Mouse (Mus musculus) heart, adult 18-20 months (tissue): ENCODE results near the gene Fam83f. TPM values are rescaled to one million over a fixed set of nuclear protein-coding genes. Genes with fewer than 3 reads are reported as not detected.

Source experiments
- DNase-seq, 2 experiments: peaks; one replicate each; pipeline ENCODE4 v3.0.0; 2021 to 2022; ENCODE audit warnings: mixed read lengths in 1 of 2
- total RNA-seq, 2 experiments: library from RNA; stranded (reverse); gene quantifications; 2 replicates each; pipeline ENCODE4 v1.2.3; 2021

The Fam83f gene
- total RNA-seq, 2 experiments from 2014 or later, result 0.18 TPM; not detected in 1

DNA sequence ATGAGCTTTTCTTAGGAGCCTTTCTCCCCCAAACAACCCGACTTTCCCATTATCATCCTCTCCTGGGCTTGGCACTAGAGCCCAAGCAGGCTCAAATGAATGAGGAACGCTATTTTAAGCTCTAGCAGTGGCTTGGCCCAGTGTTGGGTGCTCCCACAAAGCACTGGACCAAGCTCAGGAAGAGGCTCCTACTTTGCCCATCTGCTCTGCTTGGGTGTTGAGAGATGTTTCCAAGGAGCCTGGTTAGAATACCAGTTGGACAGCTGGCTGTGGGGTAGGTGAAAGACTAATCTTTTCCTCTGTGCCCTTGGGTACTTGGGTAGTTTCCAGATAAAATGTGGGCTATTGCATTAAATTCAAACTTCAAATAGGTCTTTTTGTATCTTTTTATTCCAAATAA, 1.2 kb downstream of the Fam83f start:
- DNase-seq, result no peak

- no peak for DNase-seq
These were observed 1.9 kb downstream of the Fam83f start for GRCm38 (mm10) chr15:80673337-80674095.

- no peak for DNase-seq
These were observed 3.1 kb downstream of the Fam83f start for GRCm38 (mm10) chr15:80674700-80675099.

DNA sequence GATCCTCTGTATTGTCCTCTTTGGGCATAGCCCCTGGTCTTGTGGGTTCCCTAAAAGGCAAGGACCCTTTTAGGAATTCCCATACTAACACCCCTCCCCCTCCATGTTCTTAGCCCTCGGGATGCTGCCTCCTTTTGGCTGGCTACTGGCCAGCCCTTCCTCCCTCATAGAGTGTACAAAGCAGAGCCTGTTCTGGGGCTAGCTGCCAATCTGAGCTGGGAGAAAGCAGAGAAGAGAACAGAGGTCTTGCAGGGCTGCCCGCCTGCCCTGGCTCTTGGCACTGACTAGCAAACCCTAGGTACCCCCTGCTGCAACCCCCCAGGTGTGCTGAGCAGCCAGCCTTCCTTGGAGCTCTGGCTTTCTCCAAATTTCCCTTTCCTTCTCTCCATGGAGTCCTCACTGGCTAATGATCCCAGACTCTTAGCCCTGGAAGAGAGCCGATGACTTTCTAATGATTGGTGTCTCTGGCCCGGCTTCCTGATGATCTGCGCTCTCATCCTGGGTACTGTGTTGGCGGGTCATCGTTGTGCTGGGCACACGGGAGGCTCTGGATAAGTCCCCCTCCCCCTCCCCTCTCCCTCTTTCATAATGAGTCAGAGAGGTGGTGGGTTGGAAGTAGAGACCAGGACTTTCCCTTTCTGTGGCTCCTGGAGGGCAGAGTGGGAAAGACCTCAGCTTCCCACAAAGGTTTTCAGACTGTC, 8.0 kb downstream of the Fam83f start:
- peak; percentile 12 to 27 for DNase-seq

GRCm38 (mm10) chr15:80680347-80681030, 8.8 kb downstream of the Fam83f start:
- no peak for DNase-seq

DNA sequence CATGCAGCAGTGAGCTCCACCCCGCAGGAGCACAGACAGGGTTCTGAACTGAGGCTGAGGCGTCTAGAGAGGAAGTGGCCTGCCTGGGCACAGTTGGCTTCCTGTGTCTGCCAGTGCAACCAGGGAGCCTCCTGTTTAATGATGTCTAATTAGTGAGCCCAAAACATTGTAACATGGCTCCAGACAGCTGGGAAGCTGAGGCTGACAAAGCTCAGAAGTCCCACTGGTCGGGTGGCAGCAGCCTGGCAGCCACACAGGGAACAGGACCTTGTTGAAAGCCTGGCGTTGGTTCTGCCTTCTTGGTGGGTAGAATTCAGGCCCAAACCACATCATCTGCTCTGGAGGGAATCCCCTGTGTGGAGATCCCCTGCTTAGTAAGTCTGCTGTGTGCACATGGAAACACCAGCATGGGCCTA, 9.8 kb downstream of the Fam83f start:
- peak in 1 of 2 experiments; percentile 12 for DNase-seq

DNA sequence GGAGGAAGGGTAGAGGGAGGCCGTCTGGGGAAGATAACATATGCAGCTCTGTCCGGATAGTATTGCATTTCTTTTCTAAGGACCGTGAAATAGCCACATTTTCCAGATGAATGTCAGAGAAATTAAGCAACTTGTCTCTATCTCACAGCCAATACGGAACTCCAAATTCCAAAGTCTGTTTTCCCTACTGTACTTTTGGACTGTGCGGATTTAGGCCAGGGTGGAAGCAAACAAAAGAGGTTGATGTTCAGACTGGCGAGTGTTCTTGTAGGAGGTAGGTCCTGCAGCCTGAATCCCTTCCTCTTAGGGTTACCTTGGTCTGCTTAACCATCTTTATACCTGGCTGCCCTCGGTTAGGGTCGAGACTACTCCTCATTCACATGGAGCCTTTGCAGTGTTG, 10.7 kb downstream of the Fam83f start:
- no peak for DNase-seq

DNA sequence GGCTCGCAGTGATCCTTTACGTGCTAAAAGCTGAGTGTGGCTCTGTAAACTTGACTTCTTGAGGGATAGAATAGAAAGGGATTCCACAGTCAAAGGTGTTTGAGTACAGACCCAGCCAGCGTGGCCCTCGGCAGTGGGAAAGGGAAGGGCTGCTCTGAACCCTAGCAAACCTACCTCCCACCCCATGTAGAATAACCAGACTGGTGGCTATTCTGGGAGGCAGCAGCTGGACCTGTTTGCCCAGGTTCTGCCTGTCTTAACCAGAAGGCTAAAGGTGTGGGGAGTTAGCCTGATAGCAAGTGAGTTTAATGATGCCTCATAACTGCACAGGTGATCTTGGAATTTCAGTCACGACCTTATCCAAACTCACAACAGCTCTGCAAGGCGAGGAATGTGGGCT, 11.5 kb downstream of the Fam83f start:
- no peak for DNase-seq

GRCm38 (mm10) chr15:80683990-80684389, 12.3 kb downstream of the Fam83f start:
- no peak for DNase-seq

GRCm38 (mm10) chr15:80684786-80685602, 13.3 kb downstream of the Fam83f start:
- DNase-seq, result no peak

DNA sequence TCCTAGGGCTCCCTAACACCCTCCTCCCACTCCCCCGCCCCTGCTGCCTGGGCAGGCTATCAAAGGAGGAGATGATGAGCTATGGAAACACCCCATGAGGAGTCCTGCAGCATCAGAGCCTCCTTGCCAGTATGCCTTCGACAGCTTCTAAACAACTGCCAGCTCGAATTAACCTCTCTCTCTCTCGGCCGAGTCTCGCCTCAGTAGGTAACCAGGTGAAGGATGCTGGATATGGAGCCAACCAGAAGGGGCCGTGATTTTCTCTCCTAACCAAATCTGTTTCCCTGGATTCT, 13.9 kb downstream of the Fam83f start:
- no peak for DNase-seq

GRCm38 (mm10) chr15:80688536-80688935, 16.9 kb downstream of the Fam83f start:
- no peak for DNase-seq

DNA sequence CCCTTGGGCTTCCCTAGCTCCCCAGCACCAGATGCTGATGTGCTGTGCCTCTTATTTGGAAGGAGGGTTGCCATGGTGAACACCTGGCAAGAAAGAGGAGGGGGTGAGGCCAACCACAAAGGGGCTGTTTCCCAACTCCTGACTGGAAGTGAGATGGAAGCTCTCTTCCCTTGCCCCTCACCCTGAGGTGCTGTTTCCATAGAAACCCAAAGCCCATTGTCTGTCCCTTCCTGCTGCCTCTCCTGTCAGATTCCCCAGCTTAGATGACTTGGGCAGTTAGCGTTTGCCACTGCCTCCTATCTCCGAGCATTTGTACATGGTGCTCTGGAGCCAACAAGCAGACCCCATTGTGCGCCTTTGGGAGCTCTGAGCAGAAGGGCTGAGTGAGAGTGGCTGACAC, 21.8 kb downstream of the Fam83f start:
- no peak for DNase-seq

GRCm38 (mm10) chr15:80694125-80694910, 22.7 kb downstream of the Fam83f start:
- peak; percentile 38 to 79 for DNase-seq

DNA sequence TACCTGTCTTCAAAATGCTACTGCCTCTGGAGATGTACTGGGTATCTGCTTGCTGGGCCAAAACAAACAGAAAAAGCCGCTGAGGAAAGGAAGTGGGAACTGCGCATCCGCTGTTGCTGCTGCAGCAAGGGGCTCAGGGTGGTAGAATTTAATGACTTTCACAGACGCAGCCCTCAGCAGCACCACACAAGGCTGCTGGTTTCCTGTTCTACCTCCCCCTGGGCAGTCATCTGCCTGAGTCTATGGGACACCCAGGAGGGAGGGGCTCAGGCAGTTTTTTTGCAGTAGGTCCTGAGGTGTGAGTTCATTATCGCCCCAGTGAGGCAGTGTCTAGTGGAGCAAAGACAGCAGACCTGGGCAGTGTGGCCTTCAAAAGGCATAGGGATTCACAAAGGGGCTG, 25.9 kb downstream of the Fam83f start:
- no peak for DNase-seq

- DNase-seq, result no peak
These were observed 30.0 kb downstream of the Fam83f start for GRCm38 (mm10) chr15:80701481-80702257.

DNA sequence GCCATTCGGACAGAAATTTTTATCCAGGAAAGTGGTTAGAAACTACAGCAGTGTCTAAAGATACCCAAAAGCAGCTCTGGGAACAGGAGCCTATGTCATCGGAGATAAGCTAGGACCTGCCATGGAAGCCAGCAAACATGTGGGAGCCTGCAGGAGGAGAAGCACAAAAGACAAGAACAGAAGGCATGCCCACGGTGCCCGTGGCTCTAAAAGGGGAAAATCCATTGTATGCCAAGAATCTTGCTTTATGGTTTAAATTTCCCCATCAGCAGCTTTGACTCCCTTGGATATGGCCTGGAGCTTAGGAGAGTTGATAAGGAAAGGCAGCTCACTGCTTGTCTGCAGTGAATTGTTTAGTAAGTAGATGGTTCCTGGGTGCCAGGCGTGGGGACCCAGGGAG, 31.3 kb downstream of the Fam83f start:
- DNase-seq, result no peak

DNA sequence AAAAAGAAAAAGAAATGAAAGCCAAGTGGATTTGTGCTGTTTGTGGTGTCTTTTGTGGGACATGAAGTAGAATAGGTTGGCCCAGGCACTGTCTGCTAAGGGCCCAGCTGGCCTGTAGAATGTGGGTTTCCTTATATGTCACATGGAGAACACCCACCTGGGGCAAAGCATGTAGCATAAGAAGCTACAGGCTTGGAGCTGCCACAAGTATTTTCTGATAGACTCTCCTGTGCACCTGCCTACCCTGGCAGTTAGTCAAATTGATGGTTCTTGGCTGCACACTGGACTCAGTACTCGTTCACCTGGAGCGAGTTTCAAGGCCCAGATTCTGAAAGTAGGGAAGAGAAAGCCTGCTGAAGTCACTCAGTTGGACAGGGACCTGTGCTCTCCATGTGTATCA, 31.8 kb downstream of the Fam83f start:
- DNase-seq, result no peak

- peak; percentile 76 to 83 for DNase-seq
These were observed 32.6 kb downstream of the Fam83f start for GRCm38 (mm10) chr15:80704267-80704666.

DNA sequence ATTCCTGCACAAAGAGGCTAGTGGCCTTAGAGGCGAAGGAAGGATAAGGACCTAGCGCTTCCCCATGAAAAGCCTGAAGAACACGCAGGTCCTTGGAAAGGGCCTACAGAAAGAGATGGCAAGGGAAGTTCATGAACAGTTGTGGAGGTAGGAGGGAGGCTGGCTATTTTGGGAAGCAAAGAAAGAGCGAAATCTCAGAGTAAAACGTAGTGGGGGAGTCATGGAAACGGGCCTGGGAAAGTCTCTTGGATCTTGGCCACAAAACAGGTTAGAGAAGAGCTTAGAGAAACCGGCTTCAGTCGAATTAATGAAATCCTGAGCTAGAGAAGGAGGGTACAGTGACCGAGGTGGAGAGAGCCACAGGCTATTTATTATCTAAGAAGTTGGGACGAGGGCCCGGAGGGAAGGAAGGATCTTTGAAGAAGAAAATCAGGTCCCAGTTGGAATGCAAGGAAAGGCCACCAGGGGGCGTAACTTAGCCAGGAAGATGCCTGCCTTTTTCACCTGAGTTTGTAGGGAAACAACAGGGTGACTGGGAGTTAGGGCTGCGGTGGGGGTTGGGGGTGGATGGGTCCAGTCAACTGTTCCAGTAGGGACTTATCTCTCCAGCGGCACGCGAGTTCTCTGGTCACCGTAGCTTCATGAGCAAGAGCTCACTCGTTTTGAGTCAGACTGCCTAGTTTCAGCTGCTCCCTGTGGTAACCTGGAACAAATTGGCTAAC, 34.3 kb downstream of the Fam83f start:
- DNase-seq, result peak; percentile 73 to 92
